Mouse (Mus musculus) E14TG2a.4 (cell line): ENCODE measurements at regions not wholly inside any gene's neighbourhood (a gene's known extent, or its start where the extent isn't known, plus 50 kb on each side); places are given as distances from the start of the nearest gene placed in this dataset.

ENCODE experiments used
- H3K27me3 ChIP-seq: 2 replicates; pipeline ENCODE4 v1.6.1; 2014; ENCODE audit warnings: low read length, control low read depth; ENCODE audit not compliant: insufficient read depth
- H3K36me3 ChIP-seq: 2 replicates; pipeline ENCODE4 v1.6.1; 2014; ENCODE audit warnings: low read length, control low read depth; ENCODE audit not compliant: insufficient read depth
- H3K4me1 ChIP-seq: replicated peaks from 2 replicates; pipeline ENCODE4 v1.6.1; 2014; ENCODE audit warnings: low read depth, low read length, control low read depth
- H3K4me3 ChIP-seq: replicated peaks from 2 replicates; pipeline ENCODE4 v1.5.1; 2014; ENCODE audit warnings: mild to moderate bottlenecking, low read length
- H3K9me3 ChIP-seq: 2 replicates; pipeline ENCODE4 v1.6.1; 2014; ENCODE audit warnings: low read length, control low read depth
- CTCF ChIP-seq: conservative IDR thresholded peaks from 2 replicates; pipeline ENCODE4 v1.5.1; 2014; ENCODE audit warnings: low read length
- NANOG ChIP-seq: IDR thresholded peaks from 2 replicates; pipeline ENCODE4 v1.6.1; 2014; ENCODE audit warnings: borderline replicate concordance, low read length, mixed read lengths
- POU5F1 ChIP-seq: IDR thresholded peaks from 2 replicates; pipeline ENCODE4 v1.6.1; 2014; ENCODE audit warnings: low read length, borderline replicate concordance

- H3K4me3 ChIP-seq = no peak overlapping the region
- TF ChIP-seq POU5F1 (no peak), CTCF (no peak), NANOG (no peak)
- H3K36me3 ChIP-seq = no peaks in the 10 kb centered on the region
- no peaks in the 10 kb centered on the region for H3K9me3 ChIP-seq
- no peaks in the 10 kb centered on the region for H3K27me3 ChIP-seq
- H3K4me1 ChIP-seq = no peaks in the 10 kb centered on the region
These were observed 521.4 kb downstream of the Kctd12 start for GRCm38 (mm10) chr14:102461001-102461400.

GRCm38 (mm10) chr14:102439738-102440137 lies 542.7 kb downstream of the Kctd12 start:
- Histone ChIP-seq H3K36me3 (no peaks in the 10 kb centered on the region), H3K9me3 (no peaks in the 10 kb centered on the region), H3K27me3 (no peaks in the 10 kb centered on the region), H3K4me1 (no peaks in the 10 kb centered on the region), H3K4me3 (no peak overlapping the region)
- TF ChIP-seq CTCF (no peak), POU5F1 (no peak), NANOG (no peak)

- no peaks in the 10 kb centered on the region for H3K4me1 ChIP-seq
- H3K27me3 ChIP-seq = no peaks in the 10 kb centered on the region
- H3K4me3 ChIP-seq = no peak overlapping the region
- H3K9me3 ChIP-seq = no peaks in the 10 kb centered on the region
- TF ChIP-seq NANOG (no peak), POU5F1 (no peak), CTCF (no peak)
- no peaks in the 10 kb centered on the region for H3K36me3 ChIP-seq
These were observed 578.9 kb downstream of the Kctd12 start for GRCm38 (mm10) chr14:102403397-102404115.

- Histone ChIP-seq H3K4me1 (no peaks in the 10 kb centered on the region), H3K27me3 (no peaks in the 10 kb centered on the region), H3K4me3 (no peak overlapping the region), H3K9me3 (no peaks in the 10 kb centered on the region), H3K36me3 (no peaks in the 10 kb centered on the region)
- TF ChIP-seq POU5F1 (no peak), NANOG (no peak), CTCF (no peak)
These were observed 580.3 kb downstream of the Kctd12 start for GRCm38 (mm10) chr14:102402061-102402689.

GRCm38 (mm10) chr14:102396036-102396734 lies 586.3 kb downstream of the Kctd12 start:
- no peaks in the 10 kb centered on the region for H3K4me1 ChIP-seq
- no peaks in the 10 kb centered on the region for H3K36me3 ChIP-seq
- TF ChIP-seq CTCF = no peak
- TF ChIP-seq NANOG = no peak
- no peak for TF ChIP-seq POU5F1
- H3K27me3 ChIP-seq = no peaks in the 10 kb centered on the region
- no peaks in the 10 kb centered on the region for H3K9me3 ChIP-seq
- H3K4me3 ChIP-seq = no peak overlapping the region

- H3K36me3 ChIP-seq = no peaks in the 10 kb centered on the region
- no peaks in the 10 kb centered on the region for H3K9me3 ChIP-seq
- H3K4me1 ChIP-seq = no peaks in the 10 kb centered on the region
- TF ChIP-seq POU5F1 (no peak), NANOG (no peak), CTCF (no peak)
- H3K27me3 ChIP-seq = no peaks in the 10 kb centered on the region
- no peak overlapping the region for H3K4me3 ChIP-seq
These were observed 590.1 kb downstream of the Kctd12 start for GRCm38 (mm10) chr14:102392351-102392750.

- no peak overlapping the region for H3K4me3 ChIP-seq
- TF ChIP-seq CTCF (no peak), POU5F1 (no peak), NANOG (no peak)
- no peaks in the 10 kb centered on the region for H3K4me1 ChIP-seq
- no peaks in the 10 kb centered on the region for H3K9me3 ChIP-seq
- no peaks in the 10 kb centered on the region for H3K36me3 ChIP-seq
- no peaks in the 10 kb centered on the region for H3K27me3 ChIP-seq
These were observed 609.4 kb downstream of the Kctd12 start for GRCm38 (mm10) chr14:102372994-102373567.

- Histone ChIP-seq H3K4me3 (no peak overlapping the region), H3K4me1 (no peaks in the 10 kb centered on the region), H3K27me3 (no peaks in the 10 kb centered on the region), H3K9me3 (no peaks in the 10 kb centered on the region), H3K36me3 (no peaks in the 10 kb centered on the region)
- TF ChIP-seq POU5F1 (no peak), CTCF (no peak), NANOG (no peak)
These were observed 620.8 kb downstream of the Kctd12 start for GRCm38 (mm10) chr14:102361589-102361988.
